Mouse (Mus musculus) mouse embryonic stem cell (cell line): ENCODE data around the gene Gsdma.
"Not testable (repeated sequence)": the region's sequence is repeated elsewhere in the genome, so short reads cannot be mapped to it uniquely, and the experiment has no call there.

Experiments used
- in situ Hi-C, 2 experiments: fragments of 300-500 bp; cut with MboI; formaldehyde crosslinking; loops; 1 replicate in 1 of 2; 3 replicates in 1 of 2; pipeline ENCODE4 v1.14.3; 2019 to 2020; ENCODE audit warnings: low sequenced_read_pairs in 2 of 2, low pct_unique_long_range_greater_than_20kb in 1 of 2, mixed read lengths in 1 of 2; ENCODE audit not compliant: unreplicated experiment in 1 of 2

Gsdma gene

DNA sequence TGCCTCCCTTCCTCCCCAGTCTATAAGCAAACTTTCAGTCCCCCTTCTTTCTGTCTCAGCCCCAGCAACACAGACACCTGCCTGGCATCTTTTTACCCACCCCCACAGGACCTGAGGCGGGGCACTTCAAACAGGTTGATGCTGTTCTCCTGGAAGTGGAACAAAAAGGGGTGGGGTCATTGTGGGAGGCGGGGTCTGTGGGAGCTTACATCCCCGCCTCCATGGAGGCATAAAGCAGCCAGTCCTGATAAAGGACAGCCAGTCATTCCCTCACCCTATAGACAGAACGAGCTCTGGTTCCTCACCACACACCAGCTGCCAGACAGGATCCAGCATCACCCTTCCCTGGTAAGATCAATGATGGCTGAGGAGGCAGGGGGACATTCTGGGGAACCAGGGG, at the start of gene Gsdma:
Gsdma (plus strand) TSS at position 261 of the 400 bp plus-strand sequence.
- in situ Hi-C loops = no loop called here

DNA sequence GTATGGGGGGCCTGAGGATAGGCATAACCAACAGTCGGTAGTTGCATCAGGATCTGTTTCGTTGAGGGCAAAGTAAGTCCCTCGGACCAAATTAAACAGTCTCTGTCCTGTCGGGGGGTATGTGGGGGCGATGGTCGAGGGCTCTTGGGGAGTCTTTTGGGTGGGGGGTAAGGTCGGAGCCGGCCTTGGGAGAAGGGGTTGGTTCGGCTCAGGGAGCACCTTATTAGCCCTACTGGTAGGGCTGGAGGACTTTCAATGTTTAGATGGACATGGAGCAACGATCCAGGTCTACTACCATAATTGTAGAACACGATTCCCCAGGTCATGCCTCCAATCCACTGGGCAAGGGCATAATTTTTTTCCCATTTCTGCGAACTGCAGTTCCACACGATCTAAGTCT, 43.4 kb upstream of the Gsdma start:
- in situ Hi-C loops = no loop called here

DNA sequence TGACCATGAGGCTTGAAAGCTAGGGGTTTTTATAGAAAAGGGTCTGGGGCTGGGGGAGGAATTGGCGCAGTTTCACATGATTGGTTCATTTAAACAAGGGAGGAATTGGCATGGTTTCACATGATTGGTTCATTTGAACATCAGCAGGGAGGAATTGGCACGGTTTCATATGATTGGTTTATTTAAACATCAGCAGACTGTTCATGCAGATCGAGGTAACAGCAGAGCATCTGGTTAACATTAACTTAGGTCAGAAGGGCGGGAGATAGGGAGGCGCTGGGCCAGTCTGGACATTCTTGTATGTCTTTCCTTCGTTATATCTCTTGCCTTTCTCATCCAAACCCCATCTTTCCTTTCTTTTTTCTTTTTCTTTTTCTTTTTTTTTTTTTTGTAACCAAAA, 40.2 kb upstream of the Gsdma start:
- in situ Hi-C loops = not testable (repeated sequence)

DNA sequence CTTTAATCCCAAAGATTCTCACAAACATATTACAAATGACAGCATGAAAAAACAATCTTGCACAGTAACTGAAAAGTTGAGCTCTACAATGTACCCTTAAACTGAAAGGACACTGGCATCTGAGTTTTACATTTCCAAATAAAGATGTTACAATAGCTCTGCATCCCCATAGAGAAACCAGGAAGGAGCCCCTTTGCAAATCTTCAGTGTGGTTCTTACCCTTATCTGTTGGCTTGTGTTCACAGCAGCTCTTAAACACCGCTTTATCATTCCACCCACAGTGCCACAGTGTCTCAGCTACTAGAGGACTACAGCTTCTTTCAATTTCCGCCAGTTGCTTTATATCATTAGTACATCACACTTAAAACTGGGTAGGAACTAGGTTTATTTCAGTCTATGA, 39.8 kb upstream of the Gsdma start:
- in situ Hi-C loops = not testable (repeated sequence)

DNA sequence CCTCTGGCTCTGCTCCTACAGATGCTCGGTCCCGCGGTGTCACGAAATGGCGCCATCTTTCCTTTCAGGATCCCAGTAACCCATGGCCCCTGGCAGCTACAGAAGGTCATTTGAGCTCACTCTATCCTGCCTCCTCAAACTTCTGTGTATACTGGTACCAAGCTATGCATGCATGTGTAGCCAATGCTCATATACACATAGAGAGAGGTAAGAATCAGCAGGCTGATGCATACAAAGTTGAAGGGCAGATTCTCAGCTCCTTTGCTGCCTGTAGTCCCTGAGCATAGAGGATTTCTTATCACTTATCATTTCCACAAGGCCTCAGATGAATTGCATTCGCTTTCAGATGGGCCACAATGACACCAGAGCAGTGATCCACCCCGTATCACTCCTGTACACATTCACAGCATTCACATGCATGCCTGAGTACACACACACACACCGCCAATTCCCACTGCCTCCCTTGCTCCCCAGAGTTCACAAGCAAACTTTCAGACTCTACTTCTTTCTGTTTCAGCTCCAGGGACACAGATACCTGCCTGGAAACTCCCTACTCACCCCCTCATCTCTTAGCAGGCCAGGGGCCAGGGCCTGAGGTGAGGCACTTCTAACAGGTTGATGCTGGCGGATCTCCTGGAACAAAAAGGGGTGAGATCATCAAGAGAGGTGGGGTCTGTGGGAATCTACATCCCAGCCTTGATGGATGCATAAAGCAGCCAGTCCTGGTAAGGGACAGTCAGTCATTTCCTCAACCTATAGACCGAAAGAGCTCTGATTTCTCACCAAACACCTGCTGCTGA, 38.3 kb upstream of the Gsdma start, which contains the start of the genes Gm12355 and Gsdma3:
Gm12355 (minus strand) TSS at position 51 of the 800 bp plus-strand sequence.
Gsdma3 (plus strand) TSS at position 750 of the 800 bp plus-strand sequence.
- in situ Hi-C loops = no loop called here

DNA sequence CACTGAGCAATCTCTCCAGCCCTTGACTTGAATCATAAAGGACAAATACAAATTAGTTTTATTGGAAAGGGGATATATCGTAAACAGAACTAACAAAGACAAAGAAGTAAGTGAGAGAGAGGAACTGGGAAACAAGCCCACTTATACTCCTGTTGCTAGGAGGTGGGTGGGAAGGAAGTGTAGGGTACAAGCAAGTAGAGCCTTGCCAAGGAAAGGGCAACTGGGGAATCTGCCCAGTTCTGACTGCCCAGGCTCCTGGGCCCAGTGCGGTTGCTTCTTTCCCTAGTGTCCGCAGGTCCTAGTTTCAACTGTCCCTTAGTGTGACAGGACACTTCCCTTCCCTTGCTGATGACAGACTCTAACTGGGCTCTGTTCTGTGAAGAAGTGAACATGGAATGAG, 35.4 kb upstream of the Gsdma start:
- in situ Hi-C loops = no loop called here

DNA sequence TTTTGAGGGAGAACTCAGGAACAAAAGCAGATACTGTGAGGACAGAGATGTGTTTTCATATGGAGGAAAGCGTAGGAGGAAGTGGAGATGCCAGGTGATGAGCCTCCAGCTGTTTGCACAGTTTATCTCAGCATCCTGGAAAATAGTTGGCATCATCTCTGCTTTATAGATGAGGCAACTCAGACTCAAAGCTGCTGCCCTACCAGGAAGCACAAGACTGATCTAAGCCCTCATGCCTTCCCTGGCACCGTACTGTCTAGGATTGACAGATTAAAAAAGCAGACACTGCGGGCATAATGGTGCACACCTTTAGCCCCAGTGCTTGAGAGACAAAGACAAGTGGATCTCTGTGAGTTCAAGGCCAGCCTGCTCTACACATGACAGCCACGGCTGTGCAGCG, 33.5 kb upstream of the Gsdma start:
- in situ Hi-C loops = no loop called here

DNA sequence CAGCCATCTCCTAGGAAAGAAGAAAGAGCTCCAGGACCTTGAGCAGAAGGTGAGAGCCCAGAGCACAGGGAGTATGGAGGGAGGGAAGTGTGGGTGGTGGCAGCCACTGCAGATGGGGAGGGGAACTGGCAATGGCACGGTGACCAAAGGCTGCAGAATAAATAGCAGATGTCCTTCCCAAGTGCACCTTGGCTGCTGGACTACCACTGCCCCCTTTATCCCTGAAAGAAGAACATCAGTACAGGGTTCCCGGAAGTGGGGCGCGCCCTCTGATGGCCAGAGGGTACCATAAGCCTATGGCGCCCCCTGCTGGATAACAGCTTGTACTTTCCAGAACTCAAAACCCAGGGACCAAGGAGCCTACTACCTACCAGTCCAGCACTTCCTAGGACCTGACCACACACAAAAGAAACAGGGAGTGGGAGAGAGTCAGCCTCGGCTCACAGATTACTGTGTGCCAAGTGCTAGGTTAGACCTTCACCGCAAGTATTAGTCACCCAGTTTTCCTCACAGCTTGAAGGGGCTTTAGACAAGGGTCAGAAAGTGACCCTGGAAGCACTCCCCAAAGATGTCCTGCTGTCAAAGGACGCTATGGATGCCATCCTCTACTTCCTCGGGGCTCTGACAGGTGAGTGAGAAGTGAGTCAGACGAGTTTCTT, 28.7 kb upstream of the Gsdma start:
- in situ Hi-C loops = not testable (repeated sequence)

DNA sequence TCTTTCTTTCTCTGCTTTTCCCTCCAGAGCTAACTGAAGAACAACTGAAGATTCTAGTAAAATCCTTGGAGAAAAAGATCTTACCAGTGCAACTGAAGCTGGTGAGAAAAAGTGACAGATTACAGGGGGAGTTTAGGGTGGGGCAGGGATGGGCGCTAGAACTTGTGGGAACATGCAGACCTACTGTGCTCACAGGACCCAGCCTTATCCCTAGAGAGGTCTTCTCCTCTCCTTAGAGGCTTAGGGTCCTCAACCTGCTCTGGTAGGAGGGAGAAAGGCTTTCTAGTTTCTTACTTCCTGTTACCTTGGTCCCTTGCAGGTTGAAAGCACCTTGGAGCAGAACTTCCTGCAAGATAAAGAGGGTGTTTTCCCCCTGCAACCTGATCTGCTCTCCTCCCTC, 26.6 kb upstream of the Gsdma start:
- in situ Hi-C loops = no loop called here

DNA sequence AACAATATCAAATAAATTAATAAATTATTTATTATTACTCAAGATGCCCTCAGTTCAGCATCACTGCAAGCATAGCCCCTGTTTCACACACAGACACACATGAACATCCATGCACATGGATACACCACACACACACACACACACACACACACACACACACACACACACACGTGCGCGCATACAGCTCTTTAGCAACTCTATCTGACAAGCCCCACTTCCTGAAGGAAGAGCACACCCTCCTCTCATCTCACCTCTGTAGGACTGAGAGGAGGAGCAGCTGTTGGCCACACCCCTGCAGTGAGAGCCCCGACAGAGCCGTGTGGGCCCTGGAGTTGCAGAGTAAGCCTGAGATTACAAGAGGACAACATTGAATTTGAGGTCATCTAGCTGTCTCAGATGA, 24.1 kb upstream of the Gsdma start:
- in situ Hi-C loops = no loop called here

DNA sequence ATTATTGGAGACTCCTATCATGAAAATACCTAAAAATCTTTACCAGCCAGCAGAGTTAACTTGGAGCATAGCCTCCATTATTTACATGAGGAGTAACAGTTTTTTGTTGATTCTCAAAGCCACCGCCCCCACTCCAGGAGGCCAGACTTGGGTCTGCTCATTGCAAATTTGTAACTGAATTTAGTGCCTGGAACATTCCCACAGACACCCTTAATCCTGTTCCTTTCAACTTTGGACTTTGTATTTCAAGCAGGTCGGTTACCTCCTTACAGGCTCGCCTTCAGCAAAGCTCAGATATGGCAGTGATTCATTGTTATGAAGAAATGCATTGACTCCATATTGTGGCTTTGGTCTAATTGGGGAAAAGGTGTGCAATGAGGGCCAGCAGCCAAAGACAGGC, 19.4 kb upstream of the Gsdma start:
- in situ Hi-C loops = no loop called here

DNA sequence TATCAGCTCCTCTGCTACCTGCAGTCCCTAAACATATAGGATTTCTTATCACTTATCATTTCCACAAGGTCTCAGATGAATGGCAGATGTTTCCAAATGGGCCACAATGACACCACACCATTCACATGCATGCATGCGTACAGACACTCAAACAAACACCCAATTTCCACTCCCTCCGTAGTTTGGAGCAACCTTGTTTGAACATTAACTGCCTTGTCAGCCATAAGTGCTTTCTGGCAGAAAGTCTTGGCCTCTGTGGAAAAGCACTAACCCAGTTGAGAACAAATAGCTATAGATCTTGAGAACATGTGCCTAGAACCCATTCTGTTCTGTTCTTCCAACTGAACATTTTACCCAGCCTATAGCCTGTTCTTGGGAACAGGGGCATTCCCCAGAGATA, 18.2 kb upstream of the Gsdma start:
- in situ Hi-C loops = no loop called here

DNA sequence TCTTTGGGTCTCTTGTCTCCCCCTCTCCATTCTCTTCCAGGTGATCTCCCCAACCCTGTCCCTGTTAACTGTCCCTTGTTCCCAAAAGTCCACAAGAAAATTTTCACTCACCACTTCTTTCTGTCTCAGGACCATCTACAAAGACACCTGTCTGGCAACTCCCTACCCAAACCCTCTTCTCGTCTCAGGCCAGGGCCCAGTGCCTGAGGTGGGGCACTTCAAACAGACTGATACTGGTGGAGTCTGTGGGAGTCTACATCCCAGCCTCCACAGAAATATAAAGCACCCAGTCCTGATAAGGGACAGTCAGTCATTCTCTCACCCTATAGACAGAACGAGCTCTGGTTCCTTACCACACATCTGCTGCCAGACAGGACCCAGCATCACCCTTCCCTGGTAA, 17.7 kb upstream of the Gsdma start, which contains the start of gene Gsdma2:
Gsdma2 (plus strand) TSS at position 301 of the 400 bp plus-strand sequence.
- in situ Hi-C loops = no loop called here

DNA sequence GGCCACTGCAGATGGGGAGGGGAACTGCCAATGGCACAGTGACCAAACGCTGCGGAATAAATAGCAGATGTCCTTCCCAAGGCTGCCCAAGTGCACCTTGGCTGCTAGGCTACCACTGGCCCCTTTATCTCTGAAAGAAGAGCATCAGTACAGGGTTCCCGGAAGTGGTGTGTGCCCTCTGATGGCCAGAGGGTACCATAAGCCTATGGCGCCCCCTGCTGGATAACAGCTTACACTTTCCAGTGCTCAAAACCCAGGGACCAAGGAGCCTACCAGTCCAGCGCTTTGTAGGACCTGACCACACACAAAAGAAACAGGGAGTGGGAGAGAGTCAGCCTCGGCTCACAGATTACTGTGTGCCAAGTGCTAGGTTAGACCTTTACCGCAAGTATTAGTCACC, 9.1 kb upstream of the Gsdma start:
- in situ Hi-C loops = not testable (repeated sequence)

DNA sequence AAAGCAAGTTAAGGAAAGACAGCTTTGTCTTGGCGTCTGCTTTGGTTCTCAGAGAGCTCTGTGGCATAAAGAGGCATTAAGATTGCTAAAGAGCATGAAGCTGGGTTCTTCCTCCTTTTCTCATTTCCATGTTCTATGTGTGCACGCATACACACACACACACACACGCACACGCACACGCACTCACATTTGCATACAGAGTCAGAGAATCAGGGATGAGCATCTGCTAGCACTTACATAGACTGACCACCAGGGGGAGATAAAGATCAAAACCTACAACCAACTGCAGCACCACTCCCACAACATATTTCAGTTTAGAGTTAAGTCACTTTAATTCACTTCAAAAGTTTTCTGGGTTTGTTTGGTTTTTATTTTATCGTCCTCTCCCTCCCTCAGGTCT, 3.6 kb upstream of the Gsdma start:
- in situ Hi-C loops = no loop called here

DNA sequence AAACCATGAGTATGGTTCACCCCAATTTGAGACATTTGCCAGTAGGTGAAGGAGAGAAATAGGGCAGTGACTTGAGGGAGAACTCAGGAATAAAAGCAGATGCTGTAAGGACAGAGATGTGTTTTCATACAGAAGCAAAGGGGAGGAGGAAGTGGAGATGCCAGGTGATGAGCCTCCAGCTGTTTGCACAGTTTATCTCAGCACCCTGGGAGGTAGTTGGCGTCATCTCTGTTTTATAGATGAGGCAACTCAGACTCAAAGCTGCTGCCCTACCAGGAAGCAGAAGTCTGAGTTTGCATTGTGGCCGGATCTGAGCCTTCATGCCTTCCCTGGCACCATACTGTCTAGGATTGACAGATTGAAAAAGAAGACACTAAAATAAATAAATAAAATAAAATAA, 4.8 kb downstream of the Gsdma start:
- in situ Hi-C loops = no loop called here

DNA sequence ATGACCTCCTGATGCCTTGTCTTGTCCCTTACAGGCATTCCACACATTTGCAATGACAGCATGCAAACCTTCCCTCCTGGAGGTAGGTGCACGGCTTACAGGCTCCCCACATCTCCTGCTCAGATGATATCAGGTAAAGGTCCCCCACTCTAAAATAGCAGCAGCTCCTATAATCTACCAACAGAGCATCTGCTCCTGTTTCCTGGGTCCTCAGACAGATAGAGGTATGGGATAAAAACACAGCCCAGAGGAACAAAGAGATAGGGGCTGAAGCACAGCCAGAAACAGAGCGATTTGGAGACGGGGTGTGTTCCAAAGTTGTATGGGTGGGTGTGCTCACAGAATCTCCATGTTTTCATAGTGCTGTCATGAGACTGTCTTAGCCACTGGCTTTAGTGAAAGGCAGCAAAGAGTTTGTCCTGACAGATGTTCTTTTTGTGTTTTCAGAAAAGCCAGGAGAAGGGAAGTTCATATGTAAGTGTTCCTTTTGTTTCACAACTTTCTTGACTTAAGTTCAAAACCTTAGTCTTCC, 7.2 kb downstream of the Gsdma start:
- in situ Hi-C loops = no loop called here

DNA sequence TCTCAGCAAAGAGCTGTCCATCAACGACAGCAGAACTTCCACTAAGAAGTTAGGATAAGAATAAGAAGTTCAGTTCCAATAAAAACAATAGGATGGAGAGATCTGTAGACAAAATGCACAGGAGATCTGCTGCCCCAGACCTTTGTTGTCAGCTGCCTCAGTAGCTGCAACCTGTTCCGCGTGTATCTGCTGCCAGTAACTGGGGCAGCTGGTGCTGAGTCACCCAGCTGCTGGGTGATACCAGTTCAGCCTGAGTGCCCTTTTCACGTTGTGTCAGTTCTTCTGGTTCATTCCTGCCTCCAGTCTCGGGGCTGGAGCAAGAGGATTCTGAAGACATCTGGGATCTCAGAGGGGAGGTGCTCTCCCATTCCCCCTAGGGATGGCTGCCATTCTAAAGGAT, 7.7 kb downstream of the Gsdma start:
- in situ Hi-C loops = no loop called here

DNA sequence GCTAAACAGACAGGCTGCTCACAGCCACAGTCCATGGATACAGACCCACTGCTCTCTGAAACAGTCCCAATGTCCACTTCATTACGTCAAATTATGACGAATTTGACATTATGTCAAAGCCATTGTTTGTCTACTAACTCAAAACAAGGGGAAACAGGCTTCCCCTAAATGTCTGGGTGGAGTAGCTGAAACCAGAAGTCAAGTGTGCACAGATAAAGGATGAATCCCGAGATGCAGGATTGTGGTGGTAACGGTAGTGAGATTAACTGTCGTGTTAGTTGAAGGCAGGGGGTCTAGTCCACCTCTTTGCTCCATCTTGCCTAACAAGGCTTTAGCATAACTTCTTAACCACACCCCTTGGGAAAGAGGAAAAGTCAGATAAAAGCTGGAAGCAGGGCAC, 8.3 kb downstream of the Gsdma start:
- in situ Hi-C loops = no loop called here

DNA sequence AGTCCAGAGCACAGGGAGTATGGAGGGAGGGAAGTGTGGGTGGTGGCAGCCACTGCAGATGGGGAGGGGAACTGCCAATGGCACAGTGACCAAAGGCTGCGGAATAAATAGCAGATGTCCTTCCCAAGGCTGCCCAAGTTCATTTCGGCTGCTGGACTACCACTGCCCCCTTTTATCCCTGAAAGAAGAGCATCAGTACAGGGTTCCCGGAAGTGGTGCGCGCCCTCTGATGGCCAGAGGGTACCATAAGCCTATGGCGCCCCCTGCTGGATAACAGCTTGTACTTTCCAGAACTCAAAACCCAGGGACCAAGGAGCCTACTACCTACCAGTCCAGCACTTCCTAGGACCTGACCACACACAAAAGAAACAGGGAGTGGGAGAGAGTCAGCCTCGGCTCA, 9.0 kb downstream of the Gsdma start:
- in situ Hi-C loops = not testable (repeated sequence)
